Mouse (Mus musculus): ENCODE results near the gene Cars2.
A peak's percentile ranks its signal among the peaks of the same experiment; 100 is the strongest.
"Not testable (repeated sequence)": the region's sequence is repeated elsewhere in the genome, so short reads cannot be mapped to it uniquely, and the experiment has no call there.

GRCm38 (mm10) chr8:11551497-11551896 lies 914 bp upstream of the Cars2 start:
- not testable (repeated sequence) for TF ChIP-seq CHD2 (IDR thresholded peaks at IDR 0.05; ENCODE audit: low read length)
- TF ChIP-seq CTCF (IDR thresholded peaks at IDR 0.05 in 2 of 3, conservative IDR thresholded peaks at IDR 0.05 in 1 of 3; ENCODE audit: control insufficient read depth in 1 of 3, insufficient read depth in 1 of 3, low read depth in 2 of 3, low read length in 3 of 3, poor library complexity in 1 of 3, severe bottlenecking in 1 of 3), result peak in 2 of 3 experiments; percentile 27 to 48; a peak in 3 of 6 replicates

All from MEL (cell line).